Mouse (Mus musculus) WW6 (cell line): ENCODE measurements at regions not wholly inside any gene's neighbourhood (a gene's known extent, or its start where the extent isn't known, plus 50 kb on each side); places are given as distances from the start of the nearest gene placed in this dataset.
"Not testable (repeated sequence)": the region's sequence is repeated elsewhere in the genome, so short reads cannot be mapped to it uniquely, and the experiment has no call there.

Experiments used
- DNase-seq: peaks from one replicate; pipeline ENCODE4 v3.0.0-alpha.2; 2013; ENCODE audit warnings: low read depth, low spot score

GRCm38 (mm10) chr9:90618154-90618553 is 347.6 kb upstream of the Tbc1d2b start:
- no peak for DNase-seq

DNA sequence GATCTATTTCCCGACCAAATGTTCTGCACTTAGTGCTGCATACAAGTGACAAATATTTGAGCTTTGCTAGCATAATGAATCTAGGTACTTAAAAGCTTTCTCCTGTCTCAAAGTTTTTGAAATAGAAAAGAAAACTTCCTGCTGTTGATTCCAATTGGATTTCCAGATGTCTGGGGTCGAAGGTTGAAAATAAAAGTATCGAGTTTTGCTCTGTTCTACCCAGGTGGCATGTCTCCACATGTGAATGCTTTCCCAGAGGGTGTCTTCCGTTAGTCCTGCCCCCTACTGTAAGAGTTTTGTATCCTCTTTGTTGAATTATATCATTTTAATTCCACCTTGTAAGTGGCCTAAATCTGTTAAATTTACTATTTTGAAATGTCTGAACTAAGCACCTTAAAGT is 327.3 kb upstream of the Tbc1d2b start:
- DNase-seq: no peak

GRCm38 (mm10) chr9:90556742-90557141 is 286.1 kb upstream of the Tbc1d2b start:
- DNase-seq: no peak

GRCm38 (mm10) chr9:90556216-90556615 is 285.6 kb upstream of the Tbc1d2b start:
- DNase-seq: no peak

DNA sequence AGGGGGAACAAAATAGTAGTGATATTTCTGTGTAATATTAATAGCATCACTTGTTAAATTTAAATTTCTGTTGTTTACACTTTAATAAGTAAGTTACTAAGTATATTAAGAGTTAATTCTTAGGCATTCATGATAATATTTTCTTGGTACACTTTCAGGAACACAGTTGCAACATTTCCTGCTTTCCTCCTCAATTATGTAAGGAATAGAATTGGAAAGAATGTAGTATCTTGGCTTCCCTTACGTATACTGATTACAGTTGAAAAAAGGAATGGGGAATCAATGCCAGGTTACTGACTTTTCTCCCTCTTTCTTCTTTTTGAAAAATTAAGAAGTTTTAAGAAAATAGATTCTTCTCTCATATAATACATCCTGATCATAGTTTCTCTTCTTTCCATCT is 277.3 kb upstream of the Tbc1d2b start:
- DNase-seq: no peak

GRCm38 (mm10) chr9:90546720-90547119 is 276.1 kb upstream of the Tbc1d2b start:
- no peak for DNase-seq

DNA sequence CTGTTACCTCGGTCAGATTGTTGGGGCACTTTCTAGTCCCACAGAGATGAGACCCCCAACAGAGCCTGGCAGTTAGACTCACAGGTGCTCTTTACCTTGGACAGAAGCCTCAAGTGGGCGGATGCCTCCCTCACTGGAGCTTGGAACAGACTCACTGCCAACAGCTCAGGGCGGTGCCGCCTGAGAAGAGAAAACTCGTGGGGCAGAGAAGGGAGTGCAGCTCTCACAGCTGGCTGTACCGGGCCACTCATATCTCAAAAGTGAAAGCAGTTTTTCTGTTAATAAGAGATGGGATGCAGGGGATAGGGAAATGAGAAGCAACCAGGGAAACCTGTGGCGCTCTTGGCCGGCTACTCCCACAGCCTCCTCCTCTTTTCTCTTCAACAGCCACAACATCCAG is 267.1 kb upstream of the Tbc1d2b start:
- DNase-seq: not testable (repeated sequence)

GRCm38 (mm10) chr9:90533372-90533771 is 262.8 kb upstream of the Tbc1d2b start:
- no peak for DNase-seq

- no peak for DNase-seq
These were observed 250.6 kb upstream of the Tbc1d2b start for GRCm38 (mm10) chr9:90521186-90521585.

DNA sequence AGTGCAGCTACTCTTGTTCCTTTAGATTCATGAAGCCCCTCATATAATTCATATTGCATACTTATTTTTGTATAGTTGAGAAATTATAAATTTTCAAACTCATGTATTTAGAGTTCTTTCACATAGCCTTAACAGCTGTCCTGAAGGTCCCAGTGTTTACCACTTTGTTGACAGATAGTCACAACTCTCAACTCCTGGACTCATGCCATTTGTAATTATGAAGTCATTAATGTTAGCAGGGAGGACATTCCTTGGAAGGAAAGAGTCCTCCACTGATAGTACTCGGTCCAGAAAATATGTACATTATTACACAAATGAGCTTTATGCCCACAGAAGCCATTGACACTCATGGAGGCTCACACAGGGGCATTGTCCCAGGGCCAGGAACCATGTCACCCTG is 224.3 kb upstream of the Tbc1d2b start:
- DNase-seq: no peak

GRCm38 (mm10) chr9:90490561-90491152 is 220.1 kb upstream of the Tbc1d2b start:
- DNase-seq: no peak

DNA sequence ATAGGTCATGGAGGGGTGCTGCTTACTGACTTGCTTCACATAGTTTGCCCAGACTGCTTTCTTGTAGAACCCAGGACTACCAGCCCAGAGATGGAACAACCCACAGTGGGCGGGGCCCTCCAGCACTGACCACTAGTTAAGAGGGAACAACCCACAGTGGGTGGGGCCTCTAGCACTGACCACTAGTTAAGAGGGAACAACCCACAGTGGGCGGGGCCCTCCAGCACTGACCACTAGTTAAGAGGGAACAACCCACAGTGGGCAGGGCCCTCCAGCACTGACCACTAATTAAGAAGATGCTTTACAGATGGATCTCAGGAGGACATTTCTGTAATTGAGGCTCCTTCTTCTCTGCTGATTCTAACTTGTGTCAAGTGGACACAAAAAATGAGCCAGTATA is 180.0 kb upstream of the Tbc1d2b start:
- no peak for DNase-seq

GRCm38 (mm10) chr9:90446957-90447356 is 176.4 kb upstream of the Tbc1d2b start:
- DNase-seq: peak; percentile 11

DNA sequence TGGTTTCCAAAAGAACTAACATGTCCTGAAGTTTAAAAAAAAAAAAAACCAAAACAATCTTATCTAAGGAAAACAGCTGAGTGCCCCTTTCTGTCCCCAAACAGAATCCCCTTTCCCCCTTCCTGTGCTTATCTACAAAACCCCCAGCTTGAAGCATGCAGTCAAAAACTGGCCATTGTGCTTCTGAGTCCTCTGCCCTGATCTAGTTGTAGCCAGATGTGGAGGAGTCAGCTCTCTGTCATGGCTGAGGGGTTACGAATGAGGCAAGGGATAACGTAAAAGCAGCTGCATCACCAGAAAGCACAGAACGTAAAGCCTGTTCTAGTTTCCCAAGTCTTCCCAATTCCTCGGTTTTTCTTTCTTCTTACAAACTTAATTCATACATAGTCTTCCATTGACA is 164.3 kb upstream of the Tbc1d2b start:
- DNase-seq: no peak

- DNase-seq: no peak
These were observed 160.3 kb upstream of the Tbc1d2b start for GRCm38 (mm10) chr9:90430898-90431297.

DNA sequence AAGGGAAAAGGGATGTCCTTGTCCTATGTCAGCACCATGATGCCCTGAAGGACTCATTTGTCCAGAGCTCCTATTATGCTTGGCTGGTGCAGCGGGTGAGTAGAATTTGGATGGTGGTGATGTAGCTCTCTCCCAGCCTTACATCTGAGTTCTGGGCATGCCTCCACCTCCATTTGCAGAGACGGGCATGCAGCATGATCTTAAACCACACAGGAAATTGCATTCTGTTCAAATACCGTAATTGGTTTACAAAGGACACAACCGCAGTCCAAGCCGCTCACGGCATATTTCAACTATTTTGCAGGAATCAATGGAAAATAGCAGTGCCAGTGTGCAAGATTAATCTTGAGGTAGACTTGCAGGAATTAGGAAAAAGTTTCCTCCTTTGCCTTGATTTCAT is 151.1 kb upstream of the Tbc1d2b start:
- no peak for DNase-seq

- DNase-seq: no peak
These were observed 149.3 kb upstream of the Tbc1d2b start for GRCm38 (mm10) chr9:90419762-90420541.

DNA sequence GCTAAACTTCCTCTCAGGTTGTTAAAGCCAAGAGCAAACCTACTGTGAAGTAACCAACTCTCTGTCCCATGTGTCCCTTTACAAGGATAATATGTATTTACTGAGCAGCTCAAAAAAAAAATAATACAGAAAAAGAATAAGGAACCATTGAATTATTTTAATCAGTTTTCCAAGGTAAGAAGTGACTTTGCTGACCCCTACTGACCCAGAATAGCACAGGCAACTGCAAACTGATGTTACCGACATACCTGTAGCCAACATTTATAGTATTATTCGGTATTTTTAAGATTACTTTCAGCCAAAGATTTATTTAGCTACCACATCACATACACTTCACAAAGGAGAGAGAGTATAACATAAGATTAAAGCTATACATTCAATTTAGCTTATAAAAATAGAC is 138.2 kb upstream of the Tbc1d2b start:
- no peak for DNase-seq

DNA sequence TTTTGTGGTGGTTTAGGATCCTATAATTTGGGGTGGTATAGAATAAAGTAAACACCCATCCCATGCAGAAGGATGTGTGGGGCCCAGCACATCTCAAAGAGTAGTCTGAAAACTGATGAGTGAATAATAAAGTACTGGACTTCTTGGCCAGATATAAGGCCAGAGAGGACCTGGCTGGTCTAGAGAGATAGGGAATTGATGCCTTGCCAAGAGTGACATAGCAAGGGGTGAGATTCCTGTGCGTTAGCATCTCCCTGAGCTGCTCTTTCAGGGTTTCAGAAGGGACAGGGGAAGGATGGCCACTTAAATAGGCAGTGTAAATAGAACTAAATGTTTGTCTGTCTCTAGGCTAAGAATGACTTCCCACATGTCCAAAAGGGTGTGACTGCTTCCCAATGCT is 137.0 kb upstream of the Tbc1d2b start:
- no peak for DNase-seq

DNA sequence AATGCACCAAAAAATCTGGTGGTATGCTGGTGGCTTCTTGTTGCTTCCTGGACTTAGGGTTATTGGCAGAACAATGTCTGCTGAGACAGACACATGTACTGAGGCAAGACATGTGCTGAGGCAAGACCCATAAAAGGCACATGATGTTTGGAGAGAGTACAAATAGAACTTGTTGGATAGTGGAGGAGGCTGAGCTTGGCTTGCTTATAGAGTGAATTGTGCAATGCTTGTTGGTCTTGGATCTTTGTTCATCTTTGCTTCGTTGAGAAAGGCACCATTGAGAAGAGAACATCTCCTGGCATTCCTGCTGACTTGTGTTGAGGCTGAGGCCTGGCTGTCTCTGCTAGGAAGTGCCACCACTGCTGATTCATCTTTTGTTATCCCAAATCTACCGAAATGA is 117.8 kb upstream of the Tbc1d2b start:
- DNase-seq: no peak

- DNase-seq: no peak
These were observed 114.4 kb upstream of the Tbc1d2b start for GRCm38 (mm10) chr9:90385047-90385446.

DNA sequence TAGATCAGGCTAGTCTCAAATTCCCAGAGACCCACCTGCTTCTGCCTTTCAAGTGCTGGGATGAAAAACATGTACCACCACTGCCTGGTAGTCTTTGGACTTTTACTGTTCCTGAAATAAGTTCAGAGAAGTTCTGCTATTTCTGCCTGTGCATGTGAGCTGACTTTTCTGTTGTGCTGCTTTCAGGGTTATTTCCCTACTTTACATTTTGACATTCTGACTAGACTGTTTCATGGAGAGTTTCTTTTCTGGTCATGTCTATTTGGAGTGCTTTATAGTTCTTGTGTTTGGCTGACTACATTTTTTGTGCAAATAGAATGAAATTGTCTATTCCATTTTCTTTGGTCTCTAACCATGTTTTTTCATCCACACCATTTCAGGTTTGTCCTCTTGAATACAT is 109.5 kb upstream of the Tbc1d2b start:
- DNase-seq: no peak

GRCm38 (mm10) chr9:90369568-90369967 is 99.0 kb upstream of the Tbc1d2b start:
- DNase-seq: no peak

- no peak for DNase-seq
These were observed 97.1 kb upstream of the Tbc1d2b start for GRCm38 (mm10) chr9:90367745-90368144.
